Mouse (Mus musculus) midbrain, embryonic 14.5 days (tissue): Measurements from ENCODE around the gene Fam207a. TPM values are rescaled to one million over a fixed set of nuclear protein-coding genes. Genes with fewer than 3 reads are reported as not detected.

Experiments
- ATAC-seq: fragments of 200-750 bp; cut with Nextera tagmentation; 2 replicates; pipeline ENCODE4 v1.8.0; 2017; ENCODE audit warnings: moderate number of reproducible peaks, moderate library complexity; ENCODE audit not compliant: low FRiP score, low TSS enrichment
- DNase-seq: peaks from one replicate; pipeline ENCODE4 v3.0.0-alpha.2; 2015
- H3K27ac ChIP-seq: fragments of 300-500 bp; sonication (generic); replicated peaks from 2 replicates; pipeline ENCODE4 v1.5.1; 2014; ENCODE audit warnings: mild to moderate bottlenecking, low read depth, low read length, moderate library complexity
- H3K27me3 ChIP-seq: fragments of 300-500 bp; sonication (generic); 2 replicates; pipeline ENCODE4 v1.6.1; 2014; ENCODE audit warnings: low read length, control low read depth, mixed read lengths; ENCODE audit not compliant: control insufficient read depth, insufficient read depth
- H3K36me3 ChIP-seq: fragments of 300-500 bp; sonication (generic); 2 replicates; pipeline ENCODE4 v1.6.1; 2014; ENCODE audit warnings: low read length, control low read depth; ENCODE audit not compliant: control insufficient read depth, insufficient read depth
- H3K4me1 ChIP-seq: fragments of 300-500 bp; sonication (generic); 2 replicates; pipeline ENCODE4 v1.6.1; 2014; ENCODE audit warnings: mild to moderate bottlenecking, antibody characterized with exemption, low read length, control low read depth; ENCODE audit not compliant: control insufficient read depth, insufficient read depth
- H3K4me2 ChIP-seq: fragments of 300-500 bp; sonication (generic); 2 replicates; pipeline ENCODE4 v1.6.1; 2014; ENCODE audit warnings: mild to moderate bottlenecking, low read length, moderate library complexity
- H3K4me3 ChIP-seq: fragments of 300-500 bp; sonication (generic); replicated peaks from 2 replicates; pipeline ENCODE4 v1.5.1; 2014; ENCODE audit warnings: low read depth, low read length
- H3K9ac ChIP-seq: fragments of 300-500 bp; sonication (generic); replicated peaks from 2 replicates; pipeline ENCODE4 v1.6.1; 2014; ENCODE audit warnings: mild to moderate bottlenecking, low read length, moderate library complexity
- H3K9me3 ChIP-seq: fragments of 300-500 bp; sonication (generic); 2 replicates; pipeline ENCODE4 v1.6.1; 2016; ENCODE audit warnings: low read length, control low read depth, mixed read lengths; ENCODE audit not compliant: control insufficient read depth
- WGBS: fragments of 180-500 bp; shearing (Covaris S2); extraction: QIAGEN DNeasy Blood & Tissue Kit; methylation state at CpG from one replicate; pipeline ENCODE4 v1.1.7; 2014; 5-methylcytosine and 5-hydroxymethylcytosine counted together
- polyA plus RNA-seq: library from polyadenylated mRNA; unstranded; fragments of >200 nt; fragmentation: Nextera tagmentation; extraction: Ambion mirVana; gene quantifications from 2 replicates; pipeline ENCODE4 v1.2.1, GENCODE M21; 2014

Gene Fam207a
- polyA plus RNA-seq, 1 experiment from 2014 or later: 41.2 TPM

DNA sequence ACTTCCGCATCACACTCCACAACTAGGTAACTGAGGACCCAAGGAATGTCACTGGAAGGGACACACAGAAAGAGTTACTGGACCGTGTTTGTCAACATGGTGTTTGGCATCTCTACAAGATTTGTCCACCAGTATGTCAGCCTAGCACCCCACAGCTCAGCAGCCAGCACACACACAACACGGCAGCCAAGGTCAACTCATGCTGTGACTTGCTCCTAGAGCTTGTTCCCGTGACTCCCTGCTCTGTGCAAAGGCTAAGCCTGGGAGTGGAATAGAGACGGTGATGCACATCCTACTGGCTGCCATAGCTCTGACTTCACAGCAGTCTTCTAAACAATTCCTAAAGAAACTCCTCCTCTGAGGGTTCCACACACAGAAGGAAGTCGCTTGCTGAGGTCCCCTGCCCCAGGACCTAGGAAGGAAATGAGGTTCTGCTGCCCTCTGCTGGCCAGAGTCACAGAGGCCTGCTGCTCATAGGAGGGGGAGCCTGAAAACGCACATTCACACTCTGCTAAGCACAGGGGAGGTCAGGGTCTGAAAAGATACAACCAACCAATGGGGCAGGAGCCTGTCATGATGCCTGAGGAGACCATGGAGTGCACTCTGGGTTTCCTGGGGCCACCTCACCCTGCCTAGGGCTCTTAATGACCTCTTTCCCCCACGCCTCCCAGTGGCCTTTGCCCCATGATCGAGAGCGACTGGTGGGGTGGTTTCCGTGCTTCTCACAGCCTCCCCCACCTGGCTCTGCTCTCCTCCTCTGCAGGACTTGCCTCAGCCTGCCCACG, 6.0 kb downstream of the Fam207a start:
- DNase-seq (peak; percentile 92), ATAC-seq (peak; percentile 70; the same call in 1 of the 2 replicates)
- WGBS: 42% methylated on average over 12 of the region's 12 CpGs
- no peak overlapping the region for H3K4me2 ChIP-seq
- H3K36me3 ChIP-seq: peaks cover 57% of the 10 kb centered on the region
- no peaks in the 10 kb centered on the region for H3K9me3 ChIP-seq
- H3K4me3 ChIP-seq: no peak overlapping the region
- H3K4me1 ChIP-seq: peaks cover 2% of the 10 kb centered on the region
- H3K27ac ChIP-seq: no peak overlapping the region
- 0 out of 2 replicates have a peak overlapping the region, but pooled peaks have one; percentile 13 for H3K9ac ChIP-seq
- no peaks in the 10 kb centered on the region for H3K27me3 ChIP-seq

- Histone ChIP-seq H3K9me3 (no peaks in the 10 kb centered on the region), H3K27me3 (no peaks in the 10 kb centered on the region), H3K4me2 (no peak overlapping the region), H3K9ac (no peak overlapping the region), H3K27ac (no peak overlapping the region), H3K36me3 (peaks cover 57% of the 10 kb centered on the region), H3K4me1 (no peaks in the 10 kb centered on the region), H3K4me3 (no peak overlapping the region)
- no peak for DNase-seq
- ATAC-seq: no peak
- WGBS: 92% methylated on average over 3 of the region's 3 CpGs
These were observed 6.8 kb downstream of the Fam207a start for GRCm38 (mm10) chr10:77508744-77509143.

GRCm38 (mm10) chr10:77507779-77508178, 7.8 kb downstream of the Fam207a start:
- 94% methylated on average over 4 of the region's 4 CpGs for WGBS
- no peak for ATAC-seq
- DNase-seq: no peak
- no peaks in the 10 kb centered on the region for H3K4me1 ChIP-seq
- H3K4me2 ChIP-seq: no peak overlapping the region
- no peak overlapping the region for H3K9ac ChIP-seq
- no peak overlapping the region for H3K27ac ChIP-seq
- no peaks in the 10 kb centered on the region for H3K9me3 ChIP-seq
- H3K36me3 ChIP-seq: peaks cover 61% of the 10 kb centered on the region
- H3K4me3 ChIP-seq: no peak overlapping the region
- H3K27me3 ChIP-seq: no peaks in the 10 kb centered on the region

DNA sequence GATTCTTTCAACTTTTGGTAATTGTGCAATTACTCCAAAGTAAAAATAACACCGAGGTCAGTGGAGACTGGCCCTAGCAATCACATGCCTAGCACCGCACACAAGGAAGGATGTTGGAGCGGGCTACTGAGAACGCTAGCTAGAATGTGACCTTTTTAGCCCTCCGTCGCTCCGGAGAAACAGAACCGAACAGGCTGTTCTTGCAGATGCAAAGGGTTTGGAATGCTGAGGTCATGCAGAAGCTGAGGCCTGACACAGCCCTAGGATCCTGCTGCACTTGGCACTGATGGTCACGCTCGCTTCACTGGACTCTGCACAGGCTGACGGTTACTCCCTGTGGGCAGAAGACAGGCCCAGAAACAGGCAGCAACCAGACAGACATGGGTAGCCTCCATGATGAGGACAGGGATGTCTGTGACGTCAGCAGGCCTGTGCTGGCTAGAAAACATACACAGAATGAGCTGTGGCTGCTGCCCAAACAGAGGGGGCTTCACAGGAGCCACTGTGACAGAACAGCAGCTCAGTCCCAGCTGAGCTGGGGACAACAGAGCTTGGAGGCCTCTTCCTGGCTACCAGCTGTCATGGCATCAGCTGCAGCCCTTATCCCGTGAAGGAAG, 8.5 kb downstream of the Fam207a start:
- Histone ChIP-seq H3K27ac (no peak overlapping the region), H3K27me3 (no peaks in the 10 kb centered on the region), H3K9me3 (no peaks in the 10 kb centered on the region), H3K4me2 (no peak overlapping the region), H3K4me1 (no peaks in the 10 kb centered on the region), H3K4me3 (no peak overlapping the region), H3K36me3 (peaks cover 59% of the 10 kb centered on the region), H3K9ac (no peak overlapping the region)
- ATAC-seq (no peak), DNase-seq (no peak)
- 93% methylated on average over 13 of the region's 13 CpGs for WGBS

DNA sequence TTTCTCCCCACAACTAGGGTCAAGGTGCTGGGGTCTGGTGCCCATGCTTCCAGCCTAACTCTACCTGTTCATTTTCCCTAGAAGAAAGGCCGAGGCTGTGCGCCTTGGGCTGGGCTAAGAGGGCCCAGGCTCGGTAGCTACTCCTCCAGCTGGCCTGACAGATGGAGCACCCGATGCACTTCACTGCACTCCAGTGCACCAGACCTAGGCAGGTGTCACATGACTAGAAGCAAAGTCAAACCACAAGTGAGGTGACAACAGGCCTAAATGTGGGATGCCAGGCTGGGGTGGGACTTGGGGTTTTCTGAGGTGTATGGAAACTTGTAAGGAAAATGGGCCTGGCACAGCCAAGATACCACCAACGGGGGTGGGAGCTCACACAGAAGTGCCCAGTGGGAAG, 9.1 kb downstream of the Fam207a start:
- H3K4me3 ChIP-seq: no peak overlapping the region
- peaks cover 59% of the 10 kb centered on the region for H3K36me3 ChIP-seq
- no peaks in the 10 kb centered on the region for H3K4me1 ChIP-seq
- no peak overlapping the region for H3K9ac ChIP-seq
- no peak for DNase-seq
- no peak for ATAC-seq
- H3K9me3 ChIP-seq: no peaks in the 10 kb centered on the region
- WGBS: 88% methylated on average over 5 of the region's 5 CpGs
- H3K27me3 ChIP-seq: no peaks in the 10 kb centered on the region
- no peak overlapping the region for H3K27ac ChIP-seq
- H3K4me2 ChIP-seq: no peak overlapping the region

DNA sequence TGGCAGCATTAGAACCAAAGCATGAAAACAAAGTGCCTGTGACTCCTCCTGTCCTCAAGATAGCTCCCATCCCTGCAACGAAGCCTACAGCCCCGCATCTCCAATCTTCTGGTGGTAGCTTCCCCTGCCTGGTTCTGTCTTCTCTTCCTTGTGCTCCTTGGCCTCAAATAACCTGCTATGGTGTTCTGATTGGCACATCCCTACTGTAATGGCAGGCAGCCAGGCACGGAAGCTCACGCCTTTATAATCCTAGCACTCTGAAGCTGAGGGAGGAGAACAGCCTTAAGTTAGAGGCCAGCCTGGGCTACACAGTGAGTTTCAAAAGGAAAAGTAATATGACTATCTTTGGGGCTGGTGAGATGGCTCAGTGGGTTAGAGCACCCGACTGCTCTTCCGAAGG, 11.4 kb downstream of the Fam207a start:
- ATAC-seq: no peak
- no peaks in the 10 kb centered on the region for H3K27me3 ChIP-seq
- WGBS: 97% methylated on average over 6 of the region's 6 CpGs
- peaks cover 57% of the 10 kb centered on the region for H3K36me3 ChIP-seq
- no peak overlapping the region for H3K27ac ChIP-seq
- no peak overlapping the region for H3K9ac ChIP-seq
- H3K4me3 ChIP-seq: no peak overlapping the region
- no peaks in the 10 kb centered on the region for H3K4me1 ChIP-seq
- DNase-seq: no peak
- H3K4me2 ChIP-seq: no peak overlapping the region
- H3K9me3 ChIP-seq: no peaks in the 10 kb centered on the region

GRCm38 (mm10) chr10:77502967-77503922, 12.3 kb downstream of the Fam207a start:
- H3K4me2 ChIP-seq: no peak overlapping the region
- H3K27me3 ChIP-seq: no peaks in the 10 kb centered on the region
- no peak overlapping the region for H3K9ac ChIP-seq
- H3K4me3 ChIP-seq: no peak overlapping the region
- peaks cover 61% of the 10 kb centered on the region for H3K36me3 ChIP-seq
- H3K9me3 ChIP-seq: no peaks in the 10 kb centered on the region
- no peak for DNase-seq
- H3K4me1 ChIP-seq: no peaks in the 10 kb centered on the region
- 87% methylated on average over 25 of the region's 25 CpGs for WGBS
- ATAC-seq: no peak
- no peak overlapping the region for H3K27ac ChIP-seq

GRCm38 (mm10) chr10:77500636-77501035, 14.9 kb downstream of the Fam207a start:
- Histone ChIP-seq H3K4me3 (no peak overlapping the region), H3K9ac (no peak overlapping the region), H3K27ac (no peak overlapping the region), H3K4me1 (no peaks in the 10 kb centered on the region), H3K27me3 (no peaks in the 10 kb centered on the region), H3K36me3 (peaks cover 64% of the 10 kb centered on the region), H3K9me3 (no peaks in the 10 kb centered on the region), H3K4me2 (no peak overlapping the region)
- WGBS: 92% methylated on average over 14 of the region's 14 CpGs
- no peak for ATAC-seq
- no peak for DNase-seq
